Mouse (Mus musculus): ENCODE measurements around the gene Acadm. TPM values are rescaled to one million over a fixed set of nuclear protein-coding genes. Genes with fewer than 3 reads are reported as not detected.
A peak's percentile ranks its signal among the peaks of the same experiment; 100 is the strongest.

The Acadm gene
- polyA plus RNA-seq, 1 experiment from 2014 or later = 45.7 TPM

DNA sequence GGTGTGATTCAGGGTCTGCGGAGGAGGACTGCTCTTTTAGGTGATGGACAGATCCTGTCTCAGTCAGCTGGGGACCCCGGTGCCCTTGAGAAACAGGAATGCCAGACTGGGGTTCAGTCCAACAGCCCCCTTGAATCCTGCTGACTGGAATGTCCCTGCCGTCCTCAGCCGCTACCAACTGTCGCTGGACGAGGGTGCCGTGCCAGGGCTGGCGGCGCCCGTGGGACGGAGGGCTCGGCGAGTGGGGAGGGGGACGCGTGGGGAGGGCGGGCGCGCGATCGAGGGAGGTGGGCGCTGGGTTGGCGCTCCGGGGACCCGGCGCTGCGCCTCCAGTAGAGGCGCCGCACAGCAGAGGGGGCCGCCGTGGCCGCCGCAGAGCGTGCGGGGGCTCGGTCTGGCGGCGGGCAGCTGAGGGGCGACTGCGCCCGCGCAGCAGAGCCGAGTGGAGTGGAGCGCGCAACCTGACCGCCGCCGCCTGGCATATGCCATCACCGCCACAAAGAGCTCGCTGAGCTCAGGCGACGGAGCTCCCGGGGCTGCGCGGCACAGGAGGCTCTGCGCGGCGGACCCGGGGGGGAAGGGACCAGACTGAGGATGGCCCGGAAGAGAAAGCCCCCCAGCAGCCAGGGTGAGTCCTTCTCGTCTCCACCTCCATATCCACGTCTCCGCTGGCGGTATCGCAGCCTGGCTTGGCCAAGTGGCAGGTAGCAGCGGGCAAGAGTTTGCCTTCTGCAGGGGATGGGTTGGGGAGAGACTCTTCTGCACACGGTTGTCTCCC, 28.9 kb upstream of the Acadm start, which contains the start of gene Slc44a5:
Gene Slc44a5, plus strand, starts transcription at position 266 of the 778 bp plus-strand sequence.
- peak within 1 kb of the TSS; percentile 53 for H3K4me3 ChIP-seq (ENCODE audit: low read depth, low read length)
- H3K9me3 ChIP-seq (ENCODE audit: low read depth, low read length) = no peaks in the 10 kb centered on the region
- H3K9ac ChIP-seq = peak within 1 kb of the TSS; percentile 50
- no peak for TF ChIP-seq CTCF (IDR thresholded peaks at IDR 0.05; ENCODE audit: low read depth)
- WGBS = under 1% methylated on average over 66 of the region's 66 CpGs
- peak within 1 kb of the TSS; percentile 95 for H3K4me2 ChIP-seq
- no peak within 1 kb of the TSS for H3K27ac ChIP-seq (ENCODE audit: low read depth)
- no peaks in the 10 kb centered on the region for H3K4me1 ChIP-seq (ENCODE audit: insufficient read depth)
- H3K27me3 ChIP-seq (ENCODE audit: insufficient read depth, low read length) = peaks cover 30% of the 10 kb centered on the region
- H3K36me3 ChIP-seq (ENCODE audit: insufficient read depth) = no peaks in the 10 kb centered on the region
- ATAC-seq (ENCODE audit: insufficient read depth) (peak; percentile 74), DNase-seq (peak; percentile 59)

GRCm38 (mm10) chr3:153969451-153969850, 25.0 kb upstream of the Acadm start:
- Histone ChIP-seq H3K27me3 (ENCODE audit: insufficient read depth, low read length) (peaks cover 21% of the 10 kb centered on the region), H3K9me3 (ENCODE audit: low read depth, low read length) (no peaks in the 10 kb centered on the region), H3K9ac (no peak overlapping the region), H3K4me2 (no peak overlapping the region), H3K36me3 (ENCODE audit: insufficient read depth) (no peaks in the 10 kb centered on the region), H3K27ac (ENCODE audit: low read depth) (no peak overlapping the region), H3K4me1 (ENCODE audit: insufficient read depth) (no peaks in the 10 kb centered on the region), H3K4me3 (ENCODE audit: low read depth, low read length) (no peak overlapping the region)
- ATAC-seq (ENCODE audit: insufficient read depth) (no peak), DNase-seq (no peak)
- WGBS = 84% methylated on average over 4 of the region's 4 CpGs
- no peak for TF ChIP-seq CTCF (IDR thresholded peaks at IDR 0.05; ENCODE audit: low read depth)

DNA sequence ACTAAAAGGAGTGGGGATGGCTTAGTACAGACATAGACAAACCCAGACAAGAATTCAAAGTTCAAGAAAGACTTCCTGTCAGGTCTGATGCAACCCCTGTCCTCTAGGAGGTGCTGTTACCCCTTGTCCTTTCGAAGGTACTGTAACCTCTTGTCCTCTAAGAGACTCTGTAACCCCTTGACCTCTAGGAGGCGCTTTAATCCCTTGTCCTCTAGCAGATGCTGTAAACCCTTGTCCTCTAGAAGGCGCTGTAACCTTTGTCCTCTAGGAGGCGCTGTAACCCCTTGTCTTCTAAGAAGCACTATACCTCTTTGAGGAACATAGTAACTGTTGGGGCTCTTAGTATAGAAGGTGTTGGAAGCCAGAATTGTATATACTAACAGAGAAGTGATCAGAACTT, 24.1 kb upstream of the Acadm start:
- peak; percentile 60 for TF ChIP-seq CTCF (IDR thresholded peaks at IDR 0.05; ENCODE audit: low read depth)
- no peak overlapping the region for H3K4me3 ChIP-seq (ENCODE audit: low read depth, low read length)
- ATAC-seq (ENCODE audit: insufficient read depth) (no peak; the same call in 1 of the 2 replicates), DNase-seq (peak; percentile 70)
- H3K36me3 ChIP-seq (ENCODE audit: insufficient read depth) = no peaks in the 10 kb centered on the region
- H3K27ac ChIP-seq (ENCODE audit: low read depth) = no peak overlapping the region
- peaks cover 12% of the 10 kb centered on the region for H3K27me3 ChIP-seq (ENCODE audit: insufficient read depth, low read length)
- no peak overlapping the region for H3K9ac ChIP-seq
- H3K4me2 ChIP-seq = no peak overlapping the region
- WGBS = 52% methylated on average over 4 of the region's 4 CpGs
- no peaks in the 10 kb centered on the region for H3K4me1 ChIP-seq (ENCODE audit: insufficient read depth)
- no peaks in the 10 kb centered on the region for H3K9me3 ChIP-seq (ENCODE audit: low read depth, low read length)

GRCm38 (mm10) chr3:153967447-153967846, 23.0 kb upstream of the Acadm start:
- H3K9me3 ChIP-seq (ENCODE audit: low read depth, low read length) = no peaks in the 10 kb centered on the region
- no peak overlapping the region for H3K27ac ChIP-seq (ENCODE audit: low read depth)
- no peaks in the 10 kb centered on the region for H3K4me1 ChIP-seq (ENCODE audit: insufficient read depth)
- DNase-seq (no peak), ATAC-seq (ENCODE audit: insufficient read depth) (no peak)
- 61% methylated on average over 5 of the region's 5 CpGs for WGBS
- H3K9ac ChIP-seq = no peak overlapping the region
- no peak for TF ChIP-seq CTCF (IDR thresholded peaks at IDR 0.05; ENCODE audit: low read depth)
- H3K36me3 ChIP-seq (ENCODE audit: insufficient read depth) = no peaks in the 10 kb centered on the region
- no peak overlapping the region for H3K4me3 ChIP-seq (ENCODE audit: low read depth, low read length)
- H3K27me3 ChIP-seq (ENCODE audit: insufficient read depth, low read length) = peaks cover 1% of the 10 kb centered on the region
- no peak overlapping the region for H3K4me2 ChIP-seq

DNA sequence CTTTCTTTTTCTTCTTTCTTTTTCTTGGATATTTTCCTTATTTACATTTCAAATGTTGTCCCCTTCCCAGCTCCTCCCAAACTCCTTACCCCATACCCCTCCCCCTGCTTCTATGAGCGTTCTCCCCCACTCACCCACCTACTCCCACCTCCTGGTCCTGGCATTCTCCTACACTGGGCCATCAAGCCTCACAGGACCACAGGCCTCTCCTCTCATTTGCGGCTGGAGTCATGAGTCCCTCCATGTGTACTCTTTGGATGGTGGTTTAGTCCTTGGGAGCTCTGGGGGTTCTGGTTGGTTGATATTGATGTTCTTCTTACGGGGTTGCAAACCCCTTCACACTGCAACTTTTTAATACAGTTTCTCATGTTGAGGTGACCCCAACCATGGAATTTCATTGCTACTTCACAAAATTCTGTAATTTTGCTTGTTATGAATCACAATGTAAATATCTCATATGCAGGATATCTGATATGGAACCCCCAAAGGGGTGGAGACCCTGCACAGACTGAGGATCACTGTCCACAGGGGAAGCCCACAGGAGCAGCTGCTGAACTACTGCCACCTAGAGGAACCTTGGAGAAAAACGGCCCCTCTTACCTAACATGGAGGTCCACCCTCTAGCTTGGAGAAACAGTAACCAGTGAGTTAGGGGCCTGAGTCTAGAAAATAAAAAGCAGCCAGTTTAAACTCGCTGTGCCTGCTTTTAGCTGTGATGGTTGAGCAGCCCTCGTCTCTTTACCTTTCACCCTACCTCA, 17.4 kb upstream of the Acadm start:
- H3K9ac ChIP-seq = no peak overlapping the region
- no peaks in the 10 kb centered on the region for H3K4me1 ChIP-seq (ENCODE audit: insufficient read depth)
- H3K9me3 ChIP-seq (ENCODE audit: low read depth, low read length) = no peaks in the 10 kb centered on the region
- H3K36me3 ChIP-seq (ENCODE audit: insufficient read depth) = no peaks in the 10 kb centered on the region
- TF ChIP-seq CTCF (IDR thresholded peaks at IDR 0.05; ENCODE audit: low read depth) = peak; percentile 55
- H3K4me2 ChIP-seq = no peak overlapping the region
- no peak overlapping the region for H3K4me3 ChIP-seq (ENCODE audit: low read depth, low read length)
- no peak for ATAC-seq (ENCODE audit: insufficient read depth)
- no peak overlapping the region for H3K27ac ChIP-seq (ENCODE audit: low read depth)
- peak; percentile 68 for DNase-seq
- H3K27me3 ChIP-seq (ENCODE audit: insufficient read depth, low read length) = no peaks in the 10 kb centered on the region
- 71% methylated on average over 6 of the region's 6 CpGs for WGBS

DNA sequence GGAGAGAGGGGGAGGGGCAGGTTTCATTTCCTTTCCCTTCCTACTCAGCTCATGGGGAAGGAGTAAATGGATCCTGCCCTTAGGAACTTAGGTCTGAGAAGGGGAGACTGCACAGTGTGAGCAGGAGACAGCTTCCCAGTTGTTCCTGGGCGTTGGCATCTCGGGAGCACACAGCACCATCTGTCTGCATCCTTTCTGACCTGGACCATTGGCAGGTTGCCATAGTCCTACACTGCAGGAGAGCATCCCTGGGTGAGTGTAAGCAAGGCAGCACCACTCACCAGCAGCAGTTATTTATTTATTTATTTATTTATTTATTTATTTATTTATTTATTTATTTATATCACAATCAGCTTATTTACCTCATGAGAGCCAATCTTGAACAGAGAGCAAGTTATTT, 16.5 kb upstream of the Acadm start:
- Histone ChIP-seq H3K9ac (no peak overlapping the region), H3K9me3 (ENCODE audit: low read depth, low read length) (no peaks in the 10 kb centered on the region), H3K4me2 (no peak overlapping the region), H3K36me3 (ENCODE audit: insufficient read depth) (no peaks in the 10 kb centered on the region), H3K4me1 (ENCODE audit: insufficient read depth) (no peaks in the 10 kb centered on the region), H3K4me3 (ENCODE audit: low read depth, low read length) (no peak overlapping the region), H3K27ac (ENCODE audit: low read depth) (no peak overlapping the region), H3K27me3 (ENCODE audit: insufficient read depth, low read length) (no peaks in the 10 kb centered on the region)
- 62% methylated on average over 2 of the region's 2 CpGs for WGBS
- DNase-seq (no peak), ATAC-seq (ENCODE audit: insufficient read depth) (no peak)
- no peak for TF ChIP-seq CTCF (IDR thresholded peaks at IDR 0.05; ENCODE audit: low read depth)

GRCm38 (mm10) chr3:153959731-153960207, 15.3 kb upstream of the Acadm start:
- H3K9ac ChIP-seq = no peak overlapping the region
- H3K4me1 ChIP-seq (ENCODE audit: insufficient read depth) = no peaks in the 10 kb centered on the region
- no peaks in the 10 kb centered on the region for H3K36me3 ChIP-seq (ENCODE audit: insufficient read depth)
- no peak overlapping the region for H3K4me2 ChIP-seq
- no peaks in the 10 kb centered on the region for H3K9me3 ChIP-seq (ENCODE audit: low read depth, low read length)
- TF ChIP-seq CTCF (IDR thresholded peaks at IDR 0.05; ENCODE audit: low read depth) = no peak
- H3K27ac ChIP-seq (ENCODE audit: low read depth) = no peak overlapping the region
- WGBS = 74% methylated on average over 9 of the region's 9 CpGs
- ATAC-seq (ENCODE audit: insufficient read depth) (no peak), DNase-seq (no peak)
- no peaks in the 10 kb centered on the region for H3K27me3 ChIP-seq (ENCODE audit: insufficient read depth, low read length)
- H3K4me3 ChIP-seq (ENCODE audit: low read depth, low read length) = no peak overlapping the region

Measured in lung, embryonic 14.5 days (tissue).